Mouse (Mus musculus): ENCODE results near the gene Cldn34d. TPM values are rescaled to one million over a fixed set of nuclear protein-coding genes. Genes with fewer than 3 reads are reported as not detected.

Gene Cldn34d
- polyA plus RNA-seq (2017; shearing (Covaris generic)), result not detected

DNA sequence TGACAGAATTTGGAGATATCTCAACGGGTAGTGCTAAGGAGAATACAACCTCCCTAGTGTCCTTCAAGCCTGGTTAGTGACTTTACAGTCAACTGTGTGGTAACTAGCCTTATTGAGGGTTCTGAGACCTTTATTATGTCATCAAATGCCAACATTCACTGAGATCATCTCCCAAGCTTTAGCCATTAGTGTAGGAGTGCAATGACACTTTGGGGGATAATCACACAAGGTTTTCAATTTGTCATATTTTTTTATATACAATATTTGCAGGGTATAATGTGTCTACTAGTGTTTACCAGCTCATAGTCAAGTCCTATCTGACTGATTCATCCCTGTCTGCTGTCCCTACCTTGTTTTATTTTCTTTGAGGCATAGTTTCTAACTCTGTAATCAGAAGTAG, at the start of gene Cldn34d:
Gene Cldn34d (minus strand): TSS at position 101 of the 400 bp plus-strand sequence.

Other genes with a start within 250 kb of the Cldn34d start
- gene Cldn34b4, start 209.6 kb downstream of the Cldn34d start, polyA plus RNA-seq (2017; shearing (Covaris generic)), result under 1 TPM in 1 of 2 experiments, not detected in 1; 0.24 TPM

All from inflammation-experienced regulatory T-cells (primary cell).